Mouse (Mus musculus) neural tube, embryonic 12.5 days (tissue): ENCODE data around the gene Phlpp2. TPM values are rescaled to one million over a fixed set of nuclear protein-coding genes. Genes with fewer than 3 reads are reported as not detected.

ENCODE experiments used
- ATAC-seq: fragments of 200-750 bp; cut with Nextera tagmentation; 2 replicates; pipeline ENCODE4 v1.8.0; 2017; ENCODE audit warnings: low read depth, mild to moderate bottlenecking, moderate TSS enrichment, moderate library complexity; ENCODE audit not compliant: low FRiP score
- H3K27ac ChIP-seq: fragments of 300-500 bp; sonication (generic); 2 replicates; pipeline ENCODE4 v1.5.1; 2016
- H3K27me3 ChIP-seq: fragments of 300-500 bp; sonication (generic); replicated peaks from 2 replicates; pipeline ENCODE4 v1.6.1; 2016; ENCODE audit warnings: mild to moderate bottlenecking
- H3K36me3 ChIP-seq: fragments of 300-500 bp; sonication (generic); 2 replicates; pipeline ENCODE4 v1.6.1; 2016; ENCODE audit warnings: mild to moderate bottlenecking
- H3K4me1 ChIP-seq: fragments of 300-500 bp; sonication (generic); 2 replicates; pipeline ENCODE4 v1.6.1; 2016
- H3K4me2 ChIP-seq: fragments of 300-500 bp; sonication (generic); replicated peaks from 2 replicates; pipeline ENCODE4 v1.6.1; 2016; ENCODE audit warnings: mild to moderate bottlenecking
- H3K4me3 ChIP-seq: fragments of 300-500 bp; sonication (generic); 2 replicates; pipeline ENCODE4 v1.5.1; 2016
- H3K9ac ChIP-seq: fragments of 300-500 bp; sonication (generic); 2 replicates; pipeline ENCODE4 v1.6.1; 2016; ENCODE audit warnings: mild to moderate bottlenecking
- H3K9me3 ChIP-seq: fragments of 300-500 bp; sonication (generic); 2 replicates; pipeline ENCODE4 v1.6.1; 2016; ENCODE audit warnings: mild to moderate bottlenecking
- WGBS: fragments of 180-500 bp; shearing (Covaris S2); methylation state at CpG from one replicate; pipeline ENCODE4 v1.1.7; 2016; 5-methylcytosine and 5-hydroxymethylcytosine counted together
- polyA plus RNA-seq: library from polyadenylated mRNA; unstranded; fragments of >200 nt; fragmentation: Nextera tagmentation; extraction: Ambion mirVana; gene quantifications from 2 replicates; pipeline ENCODE4 v1.2.1, GENCODE M21; 2016

The Phlpp2 gene
- 3.3 and 3.5 TPM in 2 replicates for polyA plus RNA-seq

DNA sequence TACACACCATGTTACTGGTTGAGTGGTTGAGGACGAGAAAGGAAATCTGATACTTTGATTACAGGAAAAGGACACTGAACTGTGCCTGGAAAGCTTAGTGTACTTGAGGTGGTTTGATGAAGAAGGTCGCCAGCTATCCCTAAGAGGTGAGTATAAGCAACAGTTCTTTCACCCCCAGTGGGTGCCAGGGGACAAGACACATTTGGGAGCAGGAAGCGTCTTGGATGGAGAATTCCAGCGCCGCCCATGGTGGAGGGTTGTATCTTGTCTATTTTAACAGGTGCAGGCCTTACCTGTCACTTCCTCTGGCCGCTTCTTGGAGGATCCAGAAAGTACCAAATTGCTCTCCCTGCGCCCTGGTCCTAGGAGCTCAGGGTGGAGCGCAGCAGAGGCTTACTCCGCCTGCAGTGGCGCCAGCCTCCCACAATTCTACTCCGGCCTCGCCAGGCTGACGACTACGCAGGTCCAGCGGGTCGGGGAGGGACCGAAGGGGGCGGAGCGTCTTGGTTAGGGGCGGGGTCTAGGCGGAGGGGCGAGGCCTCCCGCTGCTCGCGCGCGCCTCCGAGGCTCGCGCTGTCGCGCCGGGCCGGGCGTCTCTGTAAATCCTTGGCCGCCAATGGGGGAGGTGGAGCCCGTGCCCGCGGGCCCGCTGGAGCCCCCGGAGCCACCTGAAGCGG lies at the start of gene Phlpp2:
TSS of gene Phlpp2 (plus strand) at position 540 of the 677 bp plus-strand sequence.
- Histone ChIP-seq H3K27me3 (no peaks in the 10 kb centered on the region), H3K4me1 (peaks cover 4% of the 10 kb centered on the region), H3K36me3 (0 out of 2 replicates have a peak, but pooled peaks cover 4% of the 10 kb centered on the region), H3K4me2 (peak within 1 kb of the TSS; percentile 95), H3K27ac (peak within 1 kb of the TSS; percentile 75), H3K9ac (peak within 1 kb of the TSS; percentile 93), H3K4me3 (peak within 1 kb of the TSS; percentile 98), H3K9me3 (no peaks in the 10 kb centered on the region)
- WGBS: 1% methylated on average over 40 of the region's 42 CpGs
- ATAC-seq: peak; percentile 99

GRCm38 (mm10) chr8:109823561-109823960 lies 44.8 kb upstream of the Phlpp2 start:
- Histone ChIP-seq H3K4me2 (no peak overlapping the region), H3K27ac (no peak overlapping the region), H3K36me3 (no peaks in the 10 kb centered on the region), H3K4me1 (no peaks in the 10 kb centered on the region), H3K27me3 (no peaks in the 10 kb centered on the region), H3K9ac (no peak overlapping the region), H3K4me3 (no peak overlapping the region), H3K9me3 (no peaks in the 10 kb centered on the region)
- WGBS: 90% methylated on average over 2 of the region's 2 CpGs
- ATAC-seq: no peak

DNA sequence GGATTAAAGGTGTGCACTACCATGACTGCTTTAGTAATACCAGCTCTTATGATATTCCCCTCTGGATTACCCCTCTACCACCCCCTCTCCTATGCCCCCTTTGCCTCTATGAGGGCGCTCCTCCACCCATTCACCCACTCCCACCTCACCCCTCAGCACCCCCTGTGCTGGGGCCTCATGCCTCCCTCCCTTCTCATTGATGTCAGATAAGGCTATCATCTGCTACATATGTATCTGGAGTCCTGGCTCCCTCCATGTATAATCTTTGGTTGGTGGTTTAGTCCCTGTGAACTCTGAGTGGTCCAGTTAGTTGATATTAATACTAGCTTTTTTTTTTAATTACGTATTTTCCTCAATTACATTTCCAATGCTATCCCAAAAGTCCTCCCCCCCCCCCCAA lies 28.5 kb upstream of the Phlpp2 start:
- Histone ChIP-seq H3K36me3 (peaks cover 38% of the 10 kb centered on the region; the same call in 1 of the 2 replicates), H3K9ac (no peak overlapping the region), H3K4me2 (no peak overlapping the region), H3K4me1 (no peaks in the 10 kb centered on the region), H3K9me3 (no peaks in the 10 kb centered on the region), H3K4me3 (no peak overlapping the region), H3K27ac (no peak overlapping the region), H3K27me3 (no peaks in the 10 kb centered on the region)
- ATAC-seq: no peak
- 95% methylated on average over 2 of the region's 2 CpGs for WGBS

- peaks cover 36% of the 10 kb centered on the region; the same call in 1 of the 2 replicates for H3K36me3 ChIP-seq
- ATAC-seq: no peak
- WGBS: 92% methylated on average over 1 of the region's 1 CpGs
These were observed 25.9 kb upstream of the Phlpp2 start for GRCm38 (mm10) chr8:109842468-109842867.

DNA sequence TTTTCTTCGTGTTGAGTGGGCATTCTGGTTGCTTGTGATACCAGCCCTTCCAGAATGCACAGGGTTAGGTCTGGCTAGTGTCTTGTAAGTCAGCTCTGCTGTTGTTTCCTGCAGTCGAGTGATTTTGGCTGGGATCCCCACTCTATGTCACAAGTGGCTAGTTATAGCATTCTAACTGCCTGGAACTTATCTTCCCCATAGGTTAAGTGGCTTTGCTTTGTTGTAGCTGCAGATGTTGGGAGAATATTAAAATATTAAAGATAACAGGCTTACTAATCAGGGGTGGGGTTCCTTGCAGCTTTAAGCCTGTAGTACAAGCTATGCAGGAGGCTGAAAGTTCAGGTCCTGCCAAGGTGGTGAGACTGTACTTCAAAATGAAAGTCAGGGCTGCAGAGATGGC lies 20.5 kb upstream of the Phlpp2 start:
- H3K4me1 ChIP-seq: no peaks in the 10 kb centered on the region
- H3K4me3 ChIP-seq: no peak overlapping the region
- no peak overlapping the region for H3K27ac ChIP-seq
- H3K4me2 ChIP-seq: no peak overlapping the region
- WGBS: 95% methylated on average over 2 of the region's 2 CpGs
- no peaks in the 10 kb centered on the region for H3K27me3 ChIP-seq
- H3K36me3 ChIP-seq: peaks cover 55% of the 10 kb centered on the region
- no peak overlapping the region for H3K9ac ChIP-seq
- no peak for ATAC-seq
- H3K9me3 ChIP-seq: no peaks in the 10 kb centered on the region

More at GRCm38 (mm10) chr8:109842468-109842867, 25.9 kb upstream of the Phlpp2 start:
- no peak overlapping the region for H3K9ac ChIP-seq
- no peak overlapping the region for H3K4me3 ChIP-seq
- H3K4me1 ChIP-seq: no peaks in the 10 kb centered on the region
- H3K4me2 ChIP-seq: no peak overlapping the region
- no peak overlapping the region for H3K27ac ChIP-seq
- no peaks in the 10 kb centered on the region for H3K9me3 ChIP-seq
- no peaks in the 10 kb centered on the region for H3K27me3 ChIP-seq

DNA sequence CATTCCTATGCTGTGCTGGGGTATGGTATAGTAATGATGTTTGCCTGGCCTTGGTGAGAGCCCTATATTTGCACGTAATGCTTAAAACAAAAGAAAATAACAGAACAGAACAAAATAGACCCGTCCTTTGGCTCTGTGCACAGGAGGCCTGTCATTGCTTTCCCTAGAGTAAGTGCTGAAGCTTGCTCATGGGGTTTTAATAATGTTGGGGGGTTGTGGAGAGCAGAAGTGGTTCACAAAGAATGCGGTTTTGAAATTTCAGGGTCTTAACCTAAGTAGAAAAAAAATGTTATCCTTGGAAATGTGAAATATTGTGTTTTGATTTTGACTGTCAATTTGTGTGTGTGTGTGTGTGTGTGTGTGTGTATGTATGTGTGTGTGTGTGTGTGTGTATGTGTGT lies 19.4 kb upstream of the Phlpp2 start:
- no peak overlapping the region for H3K9ac ChIP-seq
- H3K9me3 ChIP-seq: no peaks in the 10 kb centered on the region
- ATAC-seq: no peak
- no peaks in the 10 kb centered on the region for H3K4me1 ChIP-seq
- no peak overlapping the region for H3K4me3 ChIP-seq
- no peak overlapping the region for H3K4me2 ChIP-seq
- peaks cover 56% of the 10 kb centered on the region for H3K36me3 ChIP-seq
- WGBS: 94% methylated on average over 3 of the region's 3 CpGs
- H3K27ac ChIP-seq: no peak overlapping the region
- no peaks in the 10 kb centered on the region for H3K27me3 ChIP-seq

DNA sequence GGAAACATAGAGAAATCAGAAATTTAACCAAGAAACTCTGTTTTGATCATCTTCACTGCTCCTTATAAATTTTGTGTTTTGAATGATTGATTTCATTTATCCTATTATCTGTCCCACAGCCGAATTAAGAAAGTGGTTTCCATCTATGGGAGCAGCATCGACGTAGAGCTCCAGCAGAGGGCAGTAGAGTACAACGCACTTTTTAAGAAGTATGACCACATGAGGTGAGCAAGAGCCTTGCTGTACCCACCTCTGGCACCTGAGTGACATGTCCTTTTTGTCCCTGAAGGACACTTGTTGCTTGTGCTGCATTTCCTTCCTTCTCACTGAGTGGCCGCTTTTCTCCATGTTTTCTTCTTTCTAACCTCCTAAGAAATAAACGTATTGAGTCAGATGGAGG lies 14.9 kb upstream of the Phlpp2 start:
- no peak overlapping the region for H3K9ac ChIP-seq
- H3K36me3 ChIP-seq: peaks cover 61% of the 10 kb centered on the region
- WGBS: 50% methylated on average over 6 of the region's 6 CpGs
- no peak for ATAC-seq
- no peaks in the 10 kb centered on the region for H3K27me3 ChIP-seq
- H3K4me2 ChIP-seq: no peak overlapping the region
- H3K27ac ChIP-seq: no peak overlapping the region
- H3K4me3 ChIP-seq: no peak overlapping the region
- H3K4me1 ChIP-seq: no peaks in the 10 kb centered on the region
- no peaks in the 10 kb centered on the region for H3K9me3 ChIP-seq

DNA sequence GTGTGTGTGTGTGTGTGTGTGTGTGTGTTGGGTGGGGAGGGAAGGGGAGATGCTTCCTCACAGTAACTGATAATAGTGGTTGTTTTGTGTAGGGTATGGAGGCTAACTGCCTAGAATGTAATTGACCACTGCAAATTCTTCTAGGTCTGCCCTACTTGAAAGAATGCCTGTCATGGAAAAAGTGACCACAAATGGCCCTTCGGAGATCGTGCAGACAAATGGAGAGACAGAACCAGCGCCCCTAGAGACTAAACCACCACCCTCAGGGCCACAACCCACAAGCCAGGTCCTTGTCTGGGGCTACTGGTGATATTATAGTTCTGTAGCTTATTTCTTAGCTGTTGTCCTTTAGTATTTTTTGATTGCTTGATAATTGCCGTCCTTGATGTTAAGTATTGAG lies 13.8 kb upstream of the Phlpp2 start:
- H3K36me3 ChIP-seq: peaks cover 58% of the 10 kb centered on the region
- 93% methylated on average over 4 of the region's 4 CpGs for WGBS
- no peaks in the 10 kb centered on the region for H3K9me3 ChIP-seq
- H3K4me2 ChIP-seq: no peak overlapping the region
- no peaks in the 10 kb centered on the region for H3K27me3 ChIP-seq
- H3K9ac ChIP-seq: no peak overlapping the region
- ATAC-seq: no peak
- H3K4me1 ChIP-seq: no peaks in the 10 kb centered on the region
- no peak overlapping the region for H3K27ac ChIP-seq
- no peak overlapping the region for H3K4me3 ChIP-seq

GRCm38 (mm10) chr8:109855451-109855850 lies 12.9 kb upstream of the Phlpp2 start:
- no peaks in the 10 kb centered on the region for H3K9me3 ChIP-seq
- WGBS: 96% methylated on average over 6 of the region's 6 CpGs
- H3K36me3 ChIP-seq: peaks cover 58% of the 10 kb centered on the region
- no peaks in the 10 kb centered on the region for H3K27me3 ChIP-seq
- H3K9ac ChIP-seq: no peak overlapping the region
- no peaks in the 10 kb centered on the region for H3K4me1 ChIP-seq
- H3K27ac ChIP-seq: no peak overlapping the region
- H3K4me2 ChIP-seq: no peak overlapping the region
- no peak overlapping the region for H3K4me3 ChIP-seq
- no peak for ATAC-seq

DNA sequence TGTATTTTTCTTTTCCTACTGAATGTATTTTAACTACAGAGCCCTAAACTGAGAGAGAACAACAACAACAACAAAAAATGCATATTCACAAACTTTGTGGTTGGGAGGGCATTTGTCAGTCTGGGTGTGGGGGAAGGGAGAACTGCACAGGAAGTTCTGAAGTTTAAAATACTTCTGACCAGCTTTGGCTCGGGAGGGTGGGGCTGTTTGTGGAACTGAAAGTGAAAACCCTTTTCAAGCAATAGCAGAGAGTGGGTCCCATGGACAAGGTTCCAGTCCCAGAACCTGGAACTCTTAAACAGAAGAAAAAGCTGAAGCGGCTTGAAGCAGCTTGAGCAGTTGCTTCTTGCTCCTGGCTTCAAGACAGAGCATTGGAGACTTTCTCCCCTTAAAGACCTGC lies 4.9 kb upstream of the Phlpp2 start:
- no peak for ATAC-seq
- H3K27ac ChIP-seq: no peak overlapping the region
- H3K36me3 ChIP-seq: peaks cover 33% of the 10 kb centered on the region
- H3K4me2 ChIP-seq: no peak overlapping the region
- 94% methylated on average over 2 of the region's 2 CpGs for WGBS
- no peaks in the 10 kb centered on the region for H3K4me1 ChIP-seq
- H3K4me3 ChIP-seq: no peak overlapping the region
- no peaks in the 10 kb centered on the region for H3K27me3 ChIP-seq
- H3K9ac ChIP-seq: no peak overlapping the region
- no peaks in the 10 kb centered on the region for H3K9me3 ChIP-seq

DNA sequence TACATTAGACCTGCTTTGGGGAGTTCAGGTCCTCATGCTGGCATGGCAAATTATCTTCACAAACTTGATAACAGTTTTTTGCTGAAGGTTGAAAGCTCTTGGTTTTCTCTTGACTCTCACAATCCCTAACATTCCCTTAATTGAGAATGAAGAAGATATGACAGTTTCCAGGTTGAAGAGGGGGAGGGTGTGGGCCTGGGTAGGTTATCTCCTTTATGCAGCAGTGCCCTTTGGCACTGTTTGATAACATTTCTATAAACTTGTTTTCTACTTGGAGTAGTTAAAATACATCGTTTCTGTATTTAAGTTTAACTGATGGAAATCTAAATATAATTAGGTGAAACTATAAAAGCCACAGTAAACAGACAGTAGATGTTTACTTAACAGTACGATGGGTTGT lies 3.5 kb upstream of the Phlpp2 start:
- ATAC-seq: no peak
- Histone ChIP-seq H3K27ac (no peak overlapping the region), H3K4me1 (peaks cover 4% of the 10 kb centered on the region), H3K4me3 (no peak overlapping the region), H3K9me3 (no peaks in the 10 kb centered on the region), H3K4me2 (no peak overlapping the region), H3K36me3 (peaks cover 29% of the 10 kb centered on the region), H3K9ac (no peak overlapping the region), H3K27me3 (no peaks in the 10 kb centered on the region)
- 94% methylated on average over 2 of the region's 2 CpGs for WGBS

- no peaks in the 10 kb centered on the region for H3K27me3 ChIP-seq
- 86% methylated on average over 4 of the region's 4 CpGs for WGBS
- no peak for ATAC-seq
These were observed 2.8 kb upstream of the Phlpp2 start for GRCm38 (mm10) chr8:109865536-109865935.

GRCm38 (mm10) chr8:109866690-109867089 lies 1.7 kb upstream of the Phlpp2 start:
- no peak for ATAC-seq
- H3K4me2 ChIP-seq: no peak overlapping the region
- no peak overlapping the region for H3K9ac ChIP-seq
- peaks cover 4% of the 10 kb centered on the region for H3K4me1 ChIP-seq
- H3K27me3 ChIP-seq: no peaks in the 10 kb centered on the region
- no peak overlapping the region for H3K4me3 ChIP-seq
- H3K9me3 ChIP-seq: no peaks in the 10 kb centered on the region
- WGBS: 93% methylated on average over 5 of the region's 5 CpGs
- H3K36me3 ChIP-seq: peaks cover 11% of the 10 kb centered on the region; the same call in 1 of the 2 replicates
- no peak overlapping the region for H3K27ac ChIP-seq

More at GRCm38 (mm10) chr8:109865536-109865935, 2.8 kb upstream of the Phlpp2 start:
- Histone ChIP-seq H3K27ac (no peak overlapping the region), H3K9me3 (no peaks in the 10 kb centered on the region), H3K36me3 (peaks cover 21% of the 10 kb centered on the region), H3K4me3 (no peak overlapping the region), H3K4me2 (no peak overlapping the region), H3K9ac (no peak overlapping the region), H3K4me1 (peaks cover 4% of the 10 kb centered on the region)
